Mouse (Mus musculus): ENCODE measurements around the gene Rasgrf2.
A peak's percentile ranks its signal among the peaks of the same experiment; 100 is the strongest.
"Not testable (repeated sequence)": the region's sequence is repeated elsewhere in the genome, so short reads cannot be mapped to it uniquely, and the experiment has no call there.

The Rasgrf2 gene

DNA sequence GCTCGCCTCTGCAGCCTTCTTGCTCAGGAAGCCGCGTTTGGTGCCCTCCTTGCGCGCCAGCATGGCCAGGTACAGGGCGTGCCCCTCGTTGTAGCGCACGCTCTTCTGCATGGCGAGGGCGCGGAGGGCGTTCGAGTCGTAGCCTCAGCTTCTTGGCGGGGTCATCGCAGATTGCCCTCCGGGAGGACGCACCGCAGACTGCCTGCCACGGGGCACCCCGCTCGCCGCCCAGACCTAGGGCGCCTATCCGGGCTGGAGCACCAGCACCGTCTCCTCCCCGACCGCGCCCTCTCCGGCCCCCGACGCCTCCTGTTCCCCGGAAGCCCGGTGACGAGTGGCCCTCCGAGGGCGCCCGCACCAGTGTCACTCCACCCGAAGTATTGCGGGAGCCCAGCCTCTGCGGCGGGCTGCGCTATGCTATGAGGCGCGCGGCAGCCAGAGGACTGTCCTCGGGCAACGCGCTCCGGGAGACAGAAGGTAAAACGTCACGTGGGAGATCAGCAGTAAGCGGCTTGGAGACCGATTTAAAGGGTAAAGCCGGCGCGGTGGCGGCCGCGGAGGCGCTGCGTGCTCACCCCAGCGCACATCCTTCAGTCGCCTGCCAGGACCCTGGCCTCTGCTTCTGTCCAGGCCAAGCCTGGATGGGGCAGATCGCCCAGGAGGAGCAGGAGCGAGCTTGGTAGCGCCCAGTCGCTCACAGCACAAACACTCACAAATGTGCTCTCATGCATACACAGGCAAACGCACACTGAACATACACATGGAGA, at the start of gene Rasgrf2:
TSS of gene Rasgrf2 (minus strand) at position 273 of the 767 bp plus-strand sequence.
- peak; percentile 83 for DNase-seq

DNA sequence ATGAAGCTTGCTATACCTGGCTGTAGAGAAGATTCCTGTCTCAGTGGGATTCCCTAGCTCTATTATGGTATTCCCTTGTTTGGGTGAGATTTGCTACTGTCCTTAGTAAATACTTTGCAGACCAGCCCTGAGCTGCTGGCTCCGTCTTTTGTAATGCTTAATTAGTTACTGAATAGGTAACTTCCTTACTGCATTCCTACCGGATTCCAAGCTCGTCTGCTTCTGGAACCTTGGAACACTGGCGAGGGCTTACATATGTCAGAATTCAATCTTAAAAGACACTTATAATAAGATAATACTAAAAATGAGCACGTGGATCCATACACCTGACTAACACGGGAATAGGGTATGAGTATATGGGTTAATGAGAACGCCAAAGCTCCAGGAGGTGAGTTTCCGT, 41.2 kb upstream of the Rasgrf2 start:
- not testable (repeated sequence) for DNase-seq

DNA sequence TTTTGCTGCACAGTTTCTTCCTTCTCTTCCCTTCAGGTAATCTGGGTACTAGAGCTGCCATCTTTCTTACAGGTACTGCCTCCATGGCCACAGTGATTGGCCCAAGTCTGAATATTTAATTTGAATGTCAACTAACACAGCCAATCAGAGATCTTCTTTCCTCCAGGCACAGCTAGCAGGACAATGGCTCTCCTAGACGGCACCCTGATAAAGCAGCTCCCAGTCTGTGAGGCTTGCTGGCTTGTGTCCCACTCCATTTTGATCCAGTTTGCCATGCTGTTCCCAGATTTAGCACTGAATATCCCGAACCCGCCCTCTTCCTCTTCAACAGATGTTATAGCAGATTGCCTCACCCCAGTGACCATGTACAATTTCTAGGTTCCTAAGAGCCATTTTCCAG, 19.1 kb upstream of the Rasgrf2 start:
- DNase-seq = no peak

DNA sequence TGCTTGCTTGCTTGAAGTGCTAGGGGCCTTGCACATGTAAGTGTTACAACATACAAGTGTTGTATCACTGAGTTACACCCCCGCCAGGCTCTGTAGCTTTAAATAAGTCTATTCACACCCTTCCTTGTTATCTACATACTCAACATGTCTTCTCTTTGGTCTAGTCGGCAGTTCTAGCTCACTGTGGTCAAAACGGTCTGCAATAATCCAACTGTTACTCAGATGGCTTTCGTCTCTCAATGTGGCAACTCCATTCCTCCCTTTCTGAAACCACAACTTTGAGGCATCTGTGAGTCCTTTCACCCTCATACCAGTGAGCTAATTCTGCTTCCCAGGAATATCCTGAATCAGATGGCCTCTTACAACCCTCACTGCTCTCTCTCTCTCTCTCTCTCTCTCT, 17.4 kb upstream of the Rasgrf2 start:
- DNase-seq = no peak

DNA sequence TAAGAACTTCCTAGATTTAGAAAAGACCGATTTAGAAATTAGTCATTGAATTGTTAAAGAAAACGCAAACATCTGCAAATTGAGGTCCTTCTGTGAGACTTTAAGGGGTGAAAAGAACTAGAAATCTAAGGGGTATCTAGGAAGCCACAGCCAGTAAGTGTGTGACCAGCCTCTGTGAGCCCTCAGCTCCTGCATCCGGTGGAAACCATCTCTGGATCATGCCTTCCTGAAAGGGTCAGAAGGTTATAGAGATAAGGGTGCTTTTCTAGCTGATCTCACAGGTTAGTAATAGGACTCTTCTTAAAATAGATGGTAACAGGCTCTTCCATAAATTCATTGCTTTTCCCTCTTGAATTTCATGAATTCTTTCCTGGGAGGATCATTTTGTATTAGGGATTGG, 3.3 kb upstream of the Rasgrf2 start:
- DNase-seq = no peak

DNA sequence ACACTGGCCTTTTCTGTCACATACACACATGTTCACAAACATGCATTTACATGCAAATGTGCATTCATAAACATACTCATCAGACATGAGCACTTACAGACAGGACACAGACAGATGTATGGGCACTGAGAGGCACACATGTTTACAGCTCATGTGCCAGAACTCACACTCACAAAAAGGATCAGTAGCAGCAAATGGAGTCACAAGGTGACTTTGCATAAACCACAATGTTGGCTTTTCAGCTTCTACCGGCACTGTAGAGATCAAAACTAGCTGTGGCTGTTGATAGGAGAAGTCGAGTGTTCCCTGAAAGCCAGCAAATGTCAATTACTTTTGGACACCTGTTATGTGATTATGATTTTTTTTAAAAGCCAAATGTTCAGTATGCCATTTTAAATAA, 1.1 kb upstream of the Rasgrf2 start:
- DNase-seq = no peak

DNA sequence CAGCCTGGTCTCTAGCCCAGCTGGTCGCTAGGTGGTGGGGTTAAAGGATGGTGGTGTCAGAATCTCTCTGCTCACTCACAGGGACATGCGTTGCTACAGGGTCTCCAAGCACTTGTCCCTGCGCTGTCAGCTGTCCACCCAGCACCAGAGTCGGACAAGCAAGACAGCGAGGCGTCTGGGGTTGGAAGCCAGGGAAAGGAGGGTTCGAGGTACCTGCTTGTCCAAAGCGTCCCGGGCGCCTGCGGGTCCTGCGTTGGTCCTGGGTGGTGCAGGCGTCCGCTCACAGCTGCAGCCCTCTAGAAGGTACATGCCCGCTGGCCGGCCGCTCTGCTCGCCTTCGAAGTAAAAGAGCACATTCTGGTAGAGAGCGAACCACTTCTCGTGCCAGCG, 467 bp downstream of the Rasgrf2 start:
- peak; percentile 36 for DNase-seq

DNA sequence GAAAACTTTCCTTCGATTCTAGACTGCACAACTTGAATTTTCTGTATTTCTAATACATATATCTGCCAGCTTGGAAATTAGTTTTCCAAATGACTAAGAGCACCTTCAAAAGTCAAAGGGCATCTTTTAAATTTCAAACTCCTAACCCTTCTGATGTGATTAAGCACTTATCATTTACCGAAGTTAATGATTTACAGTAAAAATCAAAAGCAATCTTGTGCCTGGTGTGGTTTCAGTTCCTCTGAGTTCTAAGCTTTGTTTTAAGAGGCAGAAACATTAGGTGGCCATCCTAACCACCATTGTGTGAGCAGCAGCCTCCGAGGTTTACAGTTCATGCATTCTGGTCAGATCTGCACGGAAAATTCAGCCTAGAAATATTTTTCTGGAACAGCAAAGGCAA, 1.6 kb downstream of the Rasgrf2 start:
- DNase-seq = no peak

DNA sequence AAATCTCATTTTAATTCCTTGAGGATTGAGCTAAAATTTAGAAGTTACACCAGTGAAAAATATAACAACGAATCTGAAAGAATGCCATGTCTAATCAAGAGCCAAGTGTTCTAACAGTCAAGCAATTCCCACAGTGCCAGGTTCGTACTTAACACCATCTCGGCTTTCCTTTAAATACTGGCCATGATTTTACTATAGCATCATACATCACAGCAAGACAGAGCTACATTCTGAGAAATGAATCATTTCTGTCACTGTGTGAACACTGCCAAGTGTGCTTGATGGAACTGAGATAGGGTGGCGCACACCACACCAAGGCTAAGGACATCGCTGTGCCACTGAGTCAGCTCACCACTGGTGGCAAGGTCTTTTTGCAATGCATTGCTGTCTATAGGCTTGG, 5.6 kb downstream of the Rasgrf2 start:
- no peak for DNase-seq

DNA sequence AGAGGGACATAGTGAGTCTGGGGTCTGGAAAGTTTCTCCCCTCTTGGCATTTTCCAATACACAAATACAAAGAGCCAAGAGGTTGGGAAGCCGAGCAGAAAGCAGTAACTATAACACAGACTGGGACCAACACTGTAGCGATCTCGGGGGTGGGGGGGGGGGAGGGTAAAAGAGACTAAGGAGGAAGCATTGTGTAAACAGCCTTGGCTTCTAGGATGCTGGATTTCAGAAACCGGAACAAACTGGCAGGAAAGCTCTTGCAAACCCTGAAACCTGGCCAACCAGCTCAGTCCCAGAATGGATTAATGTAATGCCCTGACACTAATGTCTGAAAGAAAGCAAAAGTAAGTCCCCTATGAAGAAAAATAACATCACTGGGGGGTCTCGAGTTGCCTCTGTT, 11.8 kb downstream of the Rasgrf2 start:
- DNase-seq = no peak

DNA sequence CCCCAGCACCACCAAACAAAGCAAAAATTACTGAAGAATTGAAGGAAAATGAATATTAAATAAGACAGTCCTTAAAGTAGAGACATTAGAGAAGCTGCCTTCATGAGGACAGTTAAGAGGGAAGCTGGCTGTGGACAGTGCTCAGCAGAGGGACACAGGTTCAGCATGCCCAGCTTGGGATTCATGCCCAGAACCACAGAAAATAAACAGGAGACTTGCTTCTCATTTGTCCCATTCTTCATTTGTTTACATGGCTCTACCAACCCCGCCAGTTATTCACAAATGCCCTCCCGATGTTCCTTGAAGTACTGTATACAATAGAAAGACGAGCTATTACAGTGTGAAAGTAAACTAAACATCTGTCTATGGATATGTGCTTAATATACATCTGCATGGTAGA, 17.4 kb downstream of the Rasgrf2 start:
- DNase-seq = no peak

DNA sequence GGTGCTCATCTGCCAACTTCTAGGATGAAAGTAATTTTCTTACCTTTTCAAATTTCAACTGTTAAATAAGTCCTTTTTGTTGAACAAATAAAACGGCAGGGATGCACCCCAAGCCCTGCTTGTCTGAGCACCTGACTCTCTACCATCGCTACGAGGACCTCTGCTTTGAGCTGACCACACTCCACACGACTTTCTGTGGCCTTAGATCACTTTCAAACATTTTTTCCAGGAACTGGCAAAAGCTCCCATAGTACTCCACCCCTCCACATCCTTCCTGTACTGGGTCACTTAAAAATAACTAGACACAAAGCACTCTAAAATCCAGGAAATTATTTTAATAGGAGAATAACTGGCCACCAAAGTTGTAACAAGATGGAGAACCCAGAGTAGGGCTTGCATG, 23.2 kb downstream of the Rasgrf2 start:
- no peak for DNase-seq

DNA sequence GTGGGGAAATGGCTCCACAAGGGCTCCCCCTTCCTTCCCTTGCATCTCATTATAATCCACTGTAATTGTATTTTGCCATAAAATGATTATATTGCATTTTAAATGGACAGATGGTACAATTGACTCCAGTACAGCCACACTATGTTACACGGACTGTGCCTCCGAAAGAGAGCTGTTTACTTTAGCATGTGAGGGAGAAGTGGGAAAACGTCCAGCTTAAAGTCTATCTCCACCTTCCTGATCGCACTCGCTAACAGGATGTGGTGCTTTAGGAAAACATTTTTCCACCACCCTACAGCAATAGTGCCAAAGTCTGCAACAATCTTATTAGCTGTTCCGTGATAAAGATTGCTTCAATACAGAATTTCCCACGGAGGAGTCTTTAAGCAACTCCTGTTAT, 27.2 kb downstream of the Rasgrf2 start:
- DNase-seq = no peak

DNA sequence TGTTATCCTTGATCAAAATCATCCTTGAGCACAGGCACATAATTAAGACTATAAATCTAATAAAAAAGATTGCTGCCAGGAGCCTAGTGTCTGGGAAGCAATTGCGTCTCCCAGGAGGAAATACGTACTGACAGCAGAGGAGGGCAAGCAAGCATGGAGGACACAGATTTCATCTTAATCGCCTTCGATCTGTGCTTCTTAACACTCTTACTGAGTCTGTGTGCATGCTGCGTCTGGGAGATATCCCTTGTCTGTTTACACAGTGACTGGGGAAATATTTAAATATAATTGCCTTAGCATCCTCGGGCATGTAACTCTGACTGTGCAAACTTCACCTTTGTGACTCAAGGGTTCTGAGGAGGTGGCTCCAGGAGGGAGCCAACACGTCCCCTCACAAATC, 33.0 kb downstream of the Rasgrf2 start:
- no peak for DNase-seq

DNA sequence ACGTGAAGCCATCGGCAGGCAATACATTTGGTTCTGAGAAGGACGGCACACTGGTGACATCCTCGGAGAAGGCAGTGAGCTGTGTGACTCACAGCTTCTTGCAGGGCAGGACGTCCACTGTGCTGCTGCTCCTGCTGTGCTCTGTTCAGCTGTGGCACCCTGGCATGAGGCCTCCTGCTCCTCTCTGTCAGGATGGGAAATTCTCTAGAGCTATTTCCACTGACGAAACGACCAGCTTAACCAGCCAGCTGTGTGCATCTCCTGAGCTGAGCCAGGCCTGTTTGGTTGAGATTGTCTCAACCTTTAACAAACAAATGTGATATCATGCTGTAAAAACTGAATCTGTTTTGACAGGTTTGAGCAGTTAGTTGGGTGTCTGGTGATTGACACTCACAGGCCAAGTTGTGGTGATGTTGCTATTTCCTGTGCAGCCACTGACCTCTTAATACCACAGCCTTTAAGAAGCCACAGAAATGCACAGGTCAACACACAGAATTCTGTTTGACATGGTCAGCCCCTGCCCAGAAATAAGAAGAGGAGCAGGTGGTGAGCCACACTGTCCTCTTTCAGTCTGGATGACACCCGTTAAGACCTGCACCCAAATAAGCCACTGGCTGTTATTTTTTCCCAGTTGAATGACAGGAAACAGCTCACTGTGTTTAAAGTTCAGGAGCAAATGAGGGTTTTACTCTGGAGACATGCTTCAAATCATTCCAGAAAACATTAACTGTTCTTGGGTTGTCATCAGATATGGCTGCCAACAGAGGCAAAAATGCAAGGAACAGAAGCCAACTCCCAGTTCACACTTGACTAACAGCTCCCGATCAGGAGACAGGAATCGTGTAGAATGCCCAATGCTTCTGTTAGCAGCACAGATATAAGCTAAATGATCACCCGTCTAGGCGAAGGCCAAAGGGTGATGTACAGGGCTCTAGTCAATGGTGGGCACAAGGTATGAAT, 36.0 kb downstream of the Rasgrf2 start:
- peak; percentile 10 for DNase-seq

DNA sequence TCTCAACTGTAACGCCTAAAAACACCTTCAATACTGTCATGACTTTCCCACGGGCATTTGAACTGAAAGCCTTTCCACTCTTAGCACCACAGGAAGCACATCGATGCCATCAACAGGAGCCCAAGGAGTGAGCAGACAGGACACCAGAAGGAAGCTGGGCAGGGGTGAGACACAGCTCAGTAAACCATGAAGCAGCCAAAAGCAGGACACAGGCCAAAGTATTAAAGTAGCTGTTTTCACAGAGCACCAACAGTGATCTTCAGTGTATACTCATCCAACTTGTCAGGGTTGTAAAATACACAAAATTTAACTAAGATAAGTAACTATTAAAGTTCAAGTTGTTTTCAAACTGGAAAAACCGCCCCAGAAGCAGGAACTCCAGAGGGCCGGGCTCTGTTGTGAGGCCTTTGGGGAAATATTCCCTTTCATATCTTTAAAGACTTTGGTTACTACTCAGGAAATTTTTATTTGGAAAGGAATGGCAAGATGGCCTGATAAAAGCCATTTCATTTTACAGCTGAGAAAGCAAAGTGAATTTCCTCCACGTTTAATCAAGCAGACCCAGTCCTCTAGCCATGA, 37.7 kb downstream of the Rasgrf2 start:
- no peak for DNase-seq

DNA sequence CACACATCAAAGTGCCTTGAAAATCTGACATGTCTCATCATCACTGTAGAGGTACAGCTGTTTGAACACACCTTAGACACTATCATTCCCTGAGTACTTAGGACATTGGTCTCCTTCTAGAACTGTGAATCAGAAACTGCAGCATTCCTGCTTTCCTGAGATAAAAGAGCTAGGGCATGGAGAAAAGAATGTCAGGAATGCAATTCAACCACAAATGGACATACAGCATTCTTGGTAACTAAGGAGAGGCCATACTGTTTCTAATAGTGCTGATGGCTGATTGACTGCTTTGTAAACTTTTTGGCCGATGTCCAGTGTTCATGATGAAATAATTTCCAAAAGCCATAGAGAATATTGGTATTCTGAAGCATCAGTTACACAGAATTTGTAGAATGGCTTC, 58.3 kb downstream of the Rasgrf2 start:
- DNase-seq = peak; percentile 11

DNA sequence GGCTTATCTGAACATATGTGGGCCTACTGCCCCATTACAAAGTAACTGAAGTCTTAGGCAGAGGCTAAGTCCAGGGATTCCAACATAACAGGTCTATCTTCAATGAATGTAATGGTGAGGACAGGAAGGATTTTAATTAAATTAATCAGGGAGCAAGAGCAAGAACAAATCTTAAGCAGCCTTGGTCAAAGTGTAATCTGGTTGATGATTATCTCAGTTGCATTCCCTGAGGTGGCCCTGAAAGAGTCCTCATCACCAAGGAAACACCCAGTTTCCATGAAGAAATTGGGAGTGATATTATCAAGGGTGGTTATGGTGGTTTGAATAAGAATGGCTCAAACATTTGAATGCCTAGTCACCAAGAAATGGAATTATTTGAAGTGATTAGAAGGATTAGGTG, 62.8 kb downstream of the Rasgrf2 start:
- DNase-seq = no peak

DNA sequence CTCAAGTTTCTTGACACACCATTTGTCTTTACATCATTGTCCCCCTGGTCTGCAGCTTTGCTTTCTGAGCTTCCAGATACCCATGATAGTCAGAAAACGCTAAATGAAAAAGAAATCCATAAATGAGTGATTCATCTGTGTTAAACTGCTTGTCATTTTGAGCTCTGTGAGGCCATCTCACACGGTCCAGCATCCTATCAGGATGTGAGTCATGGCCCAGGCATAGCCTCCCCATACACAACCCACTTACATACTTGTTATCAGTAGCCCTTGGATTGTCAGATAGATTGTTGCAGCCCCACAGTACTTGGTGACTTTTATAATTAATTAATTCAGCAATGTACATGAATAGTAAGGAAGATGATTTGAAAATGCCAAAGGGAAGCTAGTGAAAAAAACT, 63.6 kb downstream of the Rasgrf2 start:
- no peak for DNase-seq

DNA sequence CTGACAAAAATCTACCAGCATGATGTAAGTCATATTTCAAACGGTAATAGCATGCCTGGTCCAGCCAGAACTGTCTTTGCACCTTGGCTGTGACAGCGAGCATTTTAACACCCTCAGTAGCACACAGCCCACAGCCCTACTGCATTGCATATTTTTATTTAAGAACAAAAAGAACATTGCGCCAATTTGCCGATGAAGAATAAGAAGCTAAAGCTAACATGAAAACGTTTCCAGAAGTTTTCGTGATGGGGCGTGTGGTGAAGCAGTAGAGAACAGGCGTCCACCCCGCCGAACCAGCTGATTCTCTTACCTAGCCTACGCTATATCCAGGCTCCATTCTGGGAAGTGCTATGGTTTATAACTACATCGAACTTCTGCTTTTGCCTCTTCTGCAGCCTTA, 77.7 kb downstream of the Rasgrf2 start:
- no peak for DNase-seq

DNA sequence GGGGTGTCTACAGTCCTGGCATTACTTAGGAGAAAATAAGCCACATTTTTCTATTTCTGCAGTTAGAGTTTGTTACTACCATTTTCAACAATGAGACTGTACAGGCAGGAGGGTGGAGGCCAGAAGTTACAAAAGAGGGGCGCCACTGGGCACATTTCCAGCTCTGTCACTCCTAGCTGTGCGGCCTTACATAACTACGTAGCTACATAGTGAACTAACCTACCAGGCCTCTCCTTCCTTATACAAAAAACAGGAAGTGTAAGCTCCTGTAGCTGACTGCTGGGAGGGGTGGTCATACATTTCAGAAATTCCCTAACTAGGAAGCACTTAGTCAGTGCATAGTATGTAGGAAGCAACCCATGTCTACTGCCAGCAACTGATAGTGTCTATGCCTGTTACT, 78.5 kb downstream of the Rasgrf2 start:
- no peak for DNase-seq

DNA sequence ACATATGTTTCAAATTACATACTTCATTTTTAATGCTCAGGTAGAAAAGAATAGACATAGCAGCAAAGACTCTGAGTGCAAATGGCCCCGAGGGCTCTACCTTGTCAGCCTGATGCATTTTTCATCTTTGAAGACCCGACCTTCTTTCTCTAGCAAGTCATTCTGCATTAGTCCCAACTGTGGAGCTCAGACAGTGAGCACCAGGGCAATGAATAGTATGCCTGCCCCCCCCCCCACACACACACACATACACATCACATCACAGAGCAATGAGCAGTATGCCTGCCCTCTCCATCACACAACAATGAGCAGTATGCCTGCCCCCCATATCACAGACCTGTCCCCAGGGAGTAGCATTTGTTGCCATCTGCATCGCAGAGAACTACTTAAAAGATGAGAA, 80.2 kb downstream of the Rasgrf2 start:
- DNase-seq = peak; percentile 66
